19 mouse cellular contexts compared by ENCODE assay signal in the genomic region with DNA sequence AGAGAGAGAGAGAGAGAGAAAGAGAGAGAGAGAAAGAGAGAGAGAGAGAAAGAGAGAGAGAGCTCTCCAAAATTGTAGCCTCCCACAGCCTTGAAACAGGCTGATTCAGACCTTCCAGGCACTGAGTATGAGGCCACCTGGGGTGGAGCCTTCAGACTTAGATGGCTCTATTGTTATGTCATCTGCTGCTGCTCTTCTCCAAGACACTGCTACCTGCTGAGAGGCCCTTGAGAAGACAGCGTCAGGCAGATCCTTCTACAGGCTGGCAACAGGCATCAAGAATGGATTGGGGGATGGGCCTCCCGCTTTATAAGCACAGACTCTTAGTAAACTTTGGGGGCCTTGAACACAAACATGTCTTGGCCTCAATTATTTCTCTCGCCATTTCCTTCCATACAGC.
DNase-seq lines count a peak whose midpoint lies in the region; TF ChIP-seq lines count a peak whose summit lies in the region.
"Had no signal": no experiment of that assay in that cellular context is flagged by ENCODE, and none has a peak within 500 bp of the region (broad histone marks: within the 10 kb centered on the region; RNA-seq: fewer than 3 reads in every experiment).

No protein-coding gene starts in this region.

- H3K4me1 ChIP-seq in ES-Bruce4 (ENCODE audit: control insufficient read depth, insufficient read depth, low read length) = no peaks in the 10 kb centered on the region
- H3K4me1 ChIP-seq in heart, embryonic 10.5 days = no peaks in the 10 kb centered on the region
- H3K4me1 ChIP-seq: embryonic facial prominence, embryonic 10.5 days; forebrain, embryonic 13.5 days; hindbrain, embryonic 15.5 days had no signal

- WGBS in heart, embryonic 10.5 days = 39% methylated on average over 3 of the region's 3 CpGs

- peak; percentile 96 for DNase-seq in ES-CJ7 (ENCODE audit: low read depth, low spot score)
- DNase-seq in ZHBTc4 (ENCODE audit: low read depth, low spot score) = peak; percentile 91
- DNase-seq in retina, postnatal 1 day = peak; percentile 3
- no peak for DNase-seq in heart, embryonic 10.5 days (ENCODE audit: low spot score)
- DNase-seq in layer of hippocampus, adult 8-10 months (ENCODE audit: low spot score in 2 of 2) = no peak
- DNase-seq: adrenal gland, postnatal 14 days; cerebellum, adult 2 months; cerebellum, postnatal 10 days; forebrain, postnatal 0 days; gastrocnemius, adult 2 months; gastrocnemius, postnatal 25 days; heart, postnatal 10 days; heart, postnatal 4 days; kidney, adult 8-10 months had no signal

- H3K27me3 ChIP-seq in ES-Bruce4 (ENCODE audit: control insufficient read depth, insufficient read depth, low read length, poor library complexity, severe bottlenecking) = no peaks in the 10 kb centered on the region
- H3K27me3 ChIP-seq in heart, embryonic 10.5 days (ENCODE audit: insufficient read depth, poor library complexity, severe bottlenecking) = no peaks in the 10 kb centered on the region
- H3K27me3 ChIP-seq: forebrain, embryonic 13.5 days; hindbrain, embryonic 15.5 days; Patski had no signal

- H3K4me3 ChIP-seq in ES-Bruce4 (ENCODE audit: low read depth, low read length) = no peak overlapping the region
- H3K4me3 ChIP-seq in heart, embryonic 10.5 days = no peak overlapping the region
- H3K4me3 ChIP-seq: embryonic facial prominence, embryonic 10.5 days; forebrain, embryonic 13.5 days; gastrocnemius, adult 2 months; hindbrain, embryonic 15.5 days had no signal

- no peak overlapping the region for H3K9ac ChIP-seq in ES-Bruce4 (ENCODE audit: low read depth, poor library complexity, severe bottlenecking)
- H3K9ac ChIP-seq: forebrain, embryonic 13.5 days; forebrain, postnatal 0 days; hindbrain, embryonic 15.5 days had no signal

- H3K9me3 ChIP-seq in ES-Bruce4 (replicated peaks; ENCODE audit: control insufficient read depth, insufficient read depth, low read length, poor library complexity, severe bottlenecking) = no peaks in the 10 kb centered on the region
- no peaks in the 10 kb centered on the region for H3K9me3 ChIP-seq in heart, embryonic 10.5 days
- H3K9me3 ChIP-seq: embryonic facial prominence, embryonic 10.5 days; forebrain, embryonic 13.5 days; hindbrain, embryonic 15.5 days had no signal

- H3K36me3 ChIP-seq in ES-Bruce4 (ENCODE audit: control insufficient read depth, insufficient read depth, low read length, poor library complexity, severe bottlenecking) = no peaks in the 10 kb centered on the region
- no peaks in the 10 kb centered on the region for H3K36me3 ChIP-seq in heart, embryonic 10.5 days
- H3K36me3 ChIP-seq: embryonic facial prominence, embryonic 10.5 days; hindbrain, embryonic 15.5 days had no signal

- TF ChIP-seq CTCF in ES-Bruce4 (IDR thresholded peaks at IDR 0.05; ENCODE audit: low read depth, low read length) = no peak

- no peak overlapping the region for H3K27ac ChIP-seq in ES-Bruce4 (ENCODE audit: insufficient read depth, low read length)
- no peak overlapping the region for H3K27ac ChIP-seq in heart, embryonic 10.5 days
- H3K27ac ChIP-seq: embryonic facial prominence, embryonic 10.5 days; forebrain, embryonic 13.5 days; gastrocnemius, adult 2 months; hindbrain, embryonic 15.5 days had no signal

- TF ChIP-seq EP300 in ES-Bruce4 (IDR thresholded peaks at IDR 0.05; ENCODE audit: insufficient read depth, low read depth, low read length) = peak; percentile 85; the same call in 1 of the 2 replicates

- TF ChIP-seq POLR2A in ES-Bruce4 (IDR thresholded peaks at IDR 0.05; ENCODE audit: insufficient read depth, low read length) = no peak

Comparison
In these comparisons a context has a peak if more than half of its experiments do, and no peak if none do; other contexts are left out.
1. DNase-seq: peak in ES-CJ7 (single experiment), ZHBTc4 (single experiment) and retina, postnatal 1 day (single experiment); none in heart, embryonic 10.5 days (single experiment) and layer of hippocampus, adult 8-10 months (0 of 2).